Mouse (Mus musculus): ENCODE results near the gene Dnah6. TPM values are rescaled to one million over a fixed set of nuclear protein-coding genes. Genes with fewer than 3 reads are reported as not detected.

The Dnah6 gene
- polyA plus RNA-seq, 1 experiment from 2014 or later, result 0.10 TPM

- H3K4me1 ChIP-seq (ENCODE audit: control insufficient read depth, insufficient read depth, low read length), result no peaks in the 10 kb centered on the region
- H3K4me3 ChIP-seq (replicated peaks; ENCODE audit: low read length), result no peak overlapping the region
- 83% methylated on average over 6 of the region's 6 CpGs for WGBS
- no peak overlapping the region for H3K9ac ChIP-seq (ENCODE audit: low read length)
- no peaks in the 10 kb centered on the region for H3K27me3 ChIP-seq (ENCODE audit: control insufficient read depth, insufficient read depth, low read length)
- no peaks in the 10 kb centered on the region for H3K9me3 ChIP-seq (replicated peaks; ENCODE audit: control insufficient read depth, low read length)
- no peak for ATAC-seq (ENCODE audit: insufficient read depth, low FRiP score)
- no peak overlapping the region for H3K4me2 ChIP-seq (ENCODE audit: low read depth, low read length)
- H3K27ac ChIP-seq (ENCODE audit: low read length), result no peak overlapping the region
- no peaks in the 10 kb centered on the region for H3K36me3 ChIP-seq (ENCODE audit: control insufficient read depth, insufficient read depth, low read length)
Observed at GRCm38 (mm10) chr6:73234302-73234900, 12.9 kb upstream of the Dnah6 start.

- no peak overlapping the region for H3K4me2 ChIP-seq (ENCODE audit: low read depth, low read length)
- ATAC-seq (ENCODE audit: insufficient read depth, low FRiP score), result no peak
- 93% methylated on average over 6 of the region's 6 CpGs for WGBS
Observed at GRCm38 (mm10) chr6:73233202-73233726, 11.8 kb upstream of the Dnah6 start.

GRCm38 (mm10) chr6:73232152-73232584 is 10.7 kb upstream of the Dnah6 start:
- peak; percentile 82 for ATAC-seq (ENCODE audit: insufficient read depth, low FRiP score)
- WGBS, result 65% methylated on average over 12 of the region's 12 CpGs
- no peaks in the 10 kb centered on the region for H3K9me3 ChIP-seq (replicated peaks; ENCODE audit: control insufficient read depth, low read length)

More at GRCm38 (mm10) chr6:73233202-73233726, 11.8 kb upstream of the Dnah6 start:
- H3K36me3 ChIP-seq (ENCODE audit: control insufficient read depth, insufficient read depth, low read length), result no peaks in the 10 kb centered on the region
- no peaks in the 10 kb centered on the region for H3K27me3 ChIP-seq (ENCODE audit: control insufficient read depth, insufficient read depth, low read length)
- H3K4me3 ChIP-seq (replicated peaks; ENCODE audit: low read length), result no peak overlapping the region
- no peak overlapping the region for H3K9ac ChIP-seq (ENCODE audit: low read length)
- H3K4me1 ChIP-seq (ENCODE audit: control insufficient read depth, insufficient read depth, low read length), result no peaks in the 10 kb centered on the region
- no peak overlapping the region for H3K27ac ChIP-seq (ENCODE audit: low read length)
- no peaks in the 10 kb centered on the region for H3K9me3 ChIP-seq (replicated peaks; ENCODE audit: control insufficient read depth, low read length)

GRCm38 (mm10) chr6:73228881-73229280 is 7.4 kb upstream of the Dnah6 start:
- WGBS, result 65% methylated on average over 3 of the region's 3 CpGs
- Histone ChIP-seq H3K9me3 (replicated peaks; ENCODE audit: control insufficient read depth, low read length) (no peaks in the 10 kb centered on the region), H3K4me2 (ENCODE audit: low read depth, low read length) (no peak overlapping the region), H3K27me3 (ENCODE audit: control insufficient read depth, insufficient read depth, low read length) (no peaks in the 10 kb centered on the region), H3K36me3 (ENCODE audit: control insufficient read depth, insufficient read depth, low read length) (no peaks in the 10 kb centered on the region), H3K27ac (ENCODE audit: low read length) (no peak overlapping the region), H3K4me1 (ENCODE audit: control insufficient read depth, insufficient read depth, low read length) (no peaks in the 10 kb centered on the region), H3K9ac (ENCODE audit: low read length) (no peak overlapping the region), H3K4me3 (replicated peaks; ENCODE audit: low read length) (no peak overlapping the region)
- no peak for ATAC-seq (ENCODE audit: insufficient read depth, low FRiP score)

More at GRCm38 (mm10) chr6:73232152-73232584, 10.7 kb upstream of the Dnah6 start:
- Histone ChIP-seq H3K4me2 (ENCODE audit: low read depth, low read length) (peak overlapping the region; percentile 10; the same call in 1 of the 2 replicates), H3K27me3 (ENCODE audit: control insufficient read depth, insufficient read depth, low read length) (no peaks in the 10 kb centered on the region), H3K36me3 (ENCODE audit: control insufficient read depth, insufficient read depth, low read length) (no peaks in the 10 kb centered on the region), H3K4me3 (replicated peaks; ENCODE audit: low read length) (no peak overlapping the region), H3K4me1 (ENCODE audit: control insufficient read depth, insufficient read depth, low read length) (no peaks in the 10 kb centered on the region), H3K9ac (ENCODE audit: low read length) (no peak overlapping the region), H3K27ac (ENCODE audit: low read length) (0 out of 2 replicates have a peak overlapping the region, but pooled peaks have one; percentile 38)

- H3K4me3 ChIP-seq (replicated peaks; ENCODE audit: low read length), result no peak overlapping the region
- H3K9ac ChIP-seq (ENCODE audit: low read length), result no peak overlapping the region
- H3K36me3 ChIP-seq (ENCODE audit: control insufficient read depth, insufficient read depth, low read length), result no peaks in the 10 kb centered on the region
- H3K4me2 ChIP-seq (ENCODE audit: low read depth, low read length), result no peak overlapping the region
- 34% methylated on average over 4 of the region's 4 CpGs for WGBS
- H3K9me3 ChIP-seq (replicated peaks; ENCODE audit: control insufficient read depth, low read length), result no peaks in the 10 kb centered on the region
- ATAC-seq (ENCODE audit: insufficient read depth, low FRiP score), result no peak
- H3K4me1 ChIP-seq (ENCODE audit: control insufficient read depth, insufficient read depth, low read length), result no peaks in the 10 kb centered on the region
- no peaks in the 10 kb centered on the region for H3K27me3 ChIP-seq (ENCODE audit: control insufficient read depth, insufficient read depth, low read length)
- no peak overlapping the region for H3K27ac ChIP-seq (ENCODE audit: low read length)
Observed at GRCm38 (mm10) chr6:73228408-73228807, 7.0 kb upstream of the Dnah6 start.

- Histone ChIP-seq H3K4me3 (replicated peaks; ENCODE audit: low read length) (no peak overlapping the region), H3K9me3 (replicated peaks; ENCODE audit: control insufficient read depth, low read length) (no peaks in the 10 kb centered on the region), H3K27me3 (ENCODE audit: control insufficient read depth, insufficient read depth, low read length) (no peaks in the 10 kb centered on the region), H3K27ac (ENCODE audit: low read length) (no peak overlapping the region), H3K4me2 (ENCODE audit: low read depth, low read length) (no peak overlapping the region), H3K4me1 (ENCODE audit: control insufficient read depth, insufficient read depth, low read length) (0 out of 2 replicates have a peak, but pooled peaks cover 3% of the 10 kb centered on the region), H3K36me3 (ENCODE audit: control insufficient read depth, insufficient read depth, low read length) (no peaks in the 10 kb centered on the region), H3K9ac (ENCODE audit: low read length) (no peak overlapping the region)
- no peak for ATAC-seq (ENCODE audit: insufficient read depth, low FRiP score)
- WGBS, result 35% methylated on average over 10 of the region's 10 CpGs
Observed at GRCm38 (mm10) chr6:73227376-73228158, 6.1 kb upstream of the Dnah6 start.

GRCm38 (mm10) chr6:73222841-73223526 is 1.5 kb upstream of the Dnah6 start:
- Histone ChIP-seq H3K4me2 (ENCODE audit: low read depth, low read length) (peak overlapping the region; percentile 24; the same call in 1 of the 2 replicates), H3K27me3 (ENCODE audit: control insufficient read depth, insufficient read depth, low read length) (no peaks in the 10 kb centered on the region), H3K36me3 (ENCODE audit: control insufficient read depth, insufficient read depth, low read length) (no peaks in the 10 kb centered on the region), H3K4me1 (ENCODE audit: control insufficient read depth, insufficient read depth, low read length) (0 out of 2 replicates have a peak, but pooled peaks cover 6% of the 10 kb centered on the region), H3K9me3 (replicated peaks; ENCODE audit: control insufficient read depth, low read length) (no peaks in the 10 kb centered on the region), H3K9ac (ENCODE audit: low read length) (no peak overlapping the region; the same call in 1 of the 2 replicates), H3K27ac (ENCODE audit: low read length) (peak overlapping the region; percentile 64), H3K4me3 (replicated peaks; ENCODE audit: low read length) (peak overlapping the region; percentile 10)
- WGBS, result 15% methylated on average over 10 of the region's 10 CpGs
- peak; percentile 63; the same call in 1 of the 2 replicates for ATAC-seq (ENCODE audit: insufficient read depth, low FRiP score)

GRCm38 (mm10) chr6:73221958-73222735 is 696 bp upstream of the Dnah6 start:
- Histone ChIP-seq H3K36me3 (ENCODE audit: control insufficient read depth, insufficient read depth, low read length) (no peaks in the 10 kb centered on the region), H3K4me3 (replicated peaks; ENCODE audit: low read length) (peak overlapping the region; percentile 48), H3K9ac (ENCODE audit: low read length) (peak overlapping the region; percentile 65), H3K27me3 (ENCODE audit: control insufficient read depth, insufficient read depth, low read length) (no peaks in the 10 kb centered on the region), H3K27ac (ENCODE audit: low read length) (peak overlapping the region; percentile 71), H3K4me2 (ENCODE audit: low read depth, low read length) (peak overlapping the region; percentile 78), H3K4me1 (ENCODE audit: control insufficient read depth, insufficient read depth, low read length) (0 out of 2 replicates have a peak, but pooled peaks cover 6% of the 10 kb centered on the region), H3K9me3 (replicated peaks; ENCODE audit: control insufficient read depth, low read length) (no peaks in the 10 kb centered on the region)
- 32% methylated on average over 23 of the region's 23 CpGs for WGBS
- ATAC-seq (ENCODE audit: insufficient read depth, low FRiP score), result peak; percentile 65

Data from stomach, embryonic 16.5 days (tissue).